23 mouse cellular contexts compared by ENCODE assay signal in the genomic region with DNA sequence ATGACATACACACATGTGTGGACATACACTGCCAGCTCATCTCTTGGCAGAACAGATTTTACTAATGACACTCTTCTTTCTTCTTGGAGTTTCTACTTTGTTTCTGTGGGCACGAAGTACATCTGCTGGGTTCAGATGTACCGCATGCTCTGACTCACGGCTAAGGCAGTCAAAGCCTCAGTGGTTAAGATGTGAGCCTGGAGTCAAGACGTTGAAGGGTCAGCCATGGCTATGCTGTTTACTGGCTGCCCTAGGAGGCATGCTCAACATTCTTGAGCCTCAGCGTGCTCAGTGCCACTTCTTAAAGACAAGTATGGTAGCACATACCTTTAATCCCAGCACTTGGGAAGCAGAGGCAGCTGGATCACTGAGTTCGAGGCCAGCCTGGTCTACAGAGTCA. TPM values are rescaled to one million over a fixed set of nuclear protein-coding genes. Genes with fewer than 3 reads are reported as not detected.
DNase-seq lines count a peak whose midpoint lies in the region; ATAC-seq lines count a peak whose summit lies in the region.
"Had no signal": no experiment of that assay in that cellular context is flagged by ENCODE, and none has a peak within 500 bp of the region (broad histone marks: within the 10 kb centered on the region; RNA-seq: fewer than 3 reads in every experiment).

No protein-coding gene starts in this region.

- H3K4me3 ChIP-seq in heart, embryonic 10.5 days, result no peak overlapping the region
- H3K4me3 ChIP-seq in liver, embryonic 13.5 days (replicated peaks), result no peak overlapping the region
- no peak overlapping the region for H3K4me3 ChIP-seq in liver, embryonic 12.5 days
- H3K4me3 ChIP-seq: forebrain, embryonic 10.5 days; forebrain, embryonic 13.5 days; heart, embryonic 13.5 days had no signal

- ATAC-seq in liver, embryonic 13.5 days (ENCODE audit: low read depth), result no peak
- no peak for ATAC-seq in liver, embryonic 12.5 days
- ATAC-seq: activated CD4-positive, CD25-positive, alpha-beta regulatory T cell, adult 4 months; CD4-positive, CD25-positive, alpha-beta regulatory T cell, adult 4 months; forebrain, embryonic 13.5 days; forebrain, embryonic 16.5 days; hindbrain, postnatal 0 days; inflammation-experienced regulatory T-cells, adult 6 months had no signal

- H3K9me3 ChIP-seq in heart, embryonic 10.5 days, result no peaks in the 10 kb centered on the region
- no peaks in the 10 kb centered on the region for H3K9me3 ChIP-seq in liver, embryonic 13.5 days (replicated peaks)
- no peaks in the 10 kb centered on the region for H3K9me3 ChIP-seq in liver, embryonic 12.5 days (replicated peaks)
- H3K9me3 ChIP-seq: forebrain, embryonic 10.5 days; forebrain, embryonic 13.5 days; heart, embryonic 13.5 days had no signal

- 89% methylated on average over 6 of the region's 6 CpGs for WGBS in heart, embryonic 10.5 days
- WGBS in liver, embryonic 13.5 days (ENCODE audit: insufficient replicate concordance), result 81% methylated on average over 6 of the region's 6 CpGs
- 90% methylated on average over 6 of the region's 6 CpGs for WGBS in liver, embryonic 12.5 days (ENCODE audit: insufficient replicate concordance)

- peak; percentile 54 for DNase-seq in heart, embryonic 10.5 days (ENCODE audit: low spot score)
- DNase-seq in heart, adult 9 months (ENCODE audit: low spot score in 2 of 2), result no peak
- no peak for DNase-seq in liver, embryonic 13.5 days
- peak; percentile 25 for DNase-seq in NIH3T3 (ENCODE audit: low read depth)
- DNase-seq in cerebellum, adult 9-11 months, result no peak
- DNase-seq: adrenal gland, adult 8-10 months; adrenal gland, postnatal 25 days; cerebellum, adult 11-12 months; cerebellum, adult 8-10 months; cerebellum, postnatal 14 days; gastrocnemius, postnatal 25 days; heart, postnatal 14 days; heart, postnatal 4 days had no signal

- H3K27me3 ChIP-seq in heart, embryonic 10.5 days (ENCODE audit: insufficient read depth, poor library complexity, severe bottlenecking), result no peaks in the 10 kb centered on the region
- no peaks in the 10 kb centered on the region for H3K27me3 ChIP-seq in liver, embryonic 13.5 days
- no peaks in the 10 kb centered on the region for H3K27me3 ChIP-seq in liver, embryonic 12.5 days (replicated peaks)
- H3K27me3 ChIP-seq: forebrain, embryonic 13.5 days; heart, embryonic 13.5 days had no signal

- peaks cover 48% of the 10 kb centered on the region for H3K36me3 ChIP-seq in heart, embryonic 10.5 days
- peaks cover 66% of the 10 kb centered on the region for H3K36me3 ChIP-seq in liver, embryonic 13.5 days
- peaks cover 75% of the 10 kb centered on the region for H3K36me3 ChIP-seq in liver, embryonic 12.5 days

- peaks cover 11% of the 10 kb centered on the region; the same call in 1 of the 2 replicates for H3K4me1 ChIP-seq in heart, embryonic 10.5 days
- peaks cover 48% of the 10 kb centered on the region for H3K4me1 ChIP-seq in liver, embryonic 13.5 days (replicated peaks)
- peaks cover 54% of the 10 kb centered on the region for H3K4me1 ChIP-seq in liver, embryonic 12.5 days

- H3K4me2 ChIP-seq in liver, embryonic 13.5 days, result no peak overlapping the region
- no peak overlapping the region for H3K4me2 ChIP-seq in liver, embryonic 12.5 days
- H3K4me2 ChIP-seq: forebrain, embryonic 13.5 days; heart, embryonic 13.5 days; hindbrain, embryonic 14.5 days had no signal

- H3K9ac ChIP-seq in liver, embryonic 13.5 days, result no peak overlapping the region
- H3K9ac ChIP-seq in liver, embryonic 12.5 days, result no peak overlapping the region
- H3K9ac ChIP-seq: forebrain, embryonic 13.5 days; heart, embryonic 13.5 days; hindbrain, embryonic 14.5 days had no signal

- H3K27ac ChIP-seq in heart, embryonic 10.5 days, result no peak overlapping the region
- peak overlapping the region; percentile 60; the same call in 1 of the 2 replicates for H3K27ac ChIP-seq in liver, embryonic 13.5 days
- H3K27ac ChIP-seq in liver, embryonic 12.5 days, result no peak overlapping the region
- H3K27ac ChIP-seq: forebrain, embryonic 10.5 days; forebrain, embryonic 13.5 days; heart, embryonic 13.5 days; hindbrain, embryonic 14.5 days; hindbrain, postnatal 0 days had no signal

RNA-seq across cellular contexts. Expression of a gene that starts 43.6 kb away (rescaled TPM):
- polyA plus RNA-seq in heart, embryonic 10.5 days (2016; fragmentation: Nextera tagmentation; extraction: Ambion mirVana), result 1.1 and 1.9 TPM in 2 replicates
- polyA plus RNA-seq in liver, embryonic 13.5 days (2015; fragmentation: Nextera tagmentation; extraction: Ambion mirVana), result 3.1 and 3.3 TPM in 2 replicates
- polyA plus RNA-seq in liver, embryonic 12.5 days (2016; fragmentation: Nextera tagmentation; extraction: Ambion mirVana), result 6.2 and 7.1 TPM in 2 replicates

Comparison
In these comparisons a context has a peak if more than half of its experiments do, and no peak if none do; other contexts are left out.
1. DNase-seq: peak in heart, embryonic 10.5 days (single experiment) and NIH3T3 (single experiment); none in heart, adult 9 months (0 of 2), liver, embryonic 13.5 days (single experiment) and cerebellum, adult 9-11 months (single experiment).